Mouse (Mus musculus): Measurements from ENCODE around the gene Tsg101. TPM values are rescaled to one million over a fixed set of nuclear protein-coding genes. Genes with fewer than 3 reads are reported as not detected.
A peak's percentile ranks its signal among the peaks of the same experiment; 100 is the strongest.

Tsg101 gene
- polyA plus RNA-seq, 1 experiment from 2014 or later, result 220 TPM

- 97% methylated on average over 8 of the region's 9 CpGs for WGBS (ENCODE audit: missing documents)
- H3K27ac ChIP-seq, result no peak overlapping the region
- peaks cover 19% of the 10 kb centered on the region for H3K79me2 ChIP-seq (ENCODE audit: inconsistent target)
- no peak overlapping the region for H3K4me3 ChIP-seq (ENCODE audit: inconsistent target)
- H3K36me3 ChIP-seq (ENCODE audit: inconsistent target), result peaks cover 65% of the 10 kb centered on the region
Observed at GRCm38 (mm10) chr7:46853365-46853764, 66.4 kb downstream of the Tsg101 start.

GRCm38 (mm10) chr7:46852666-46853065, 67.1 kb downstream of the Tsg101 start:
- Histone ChIP-seq H3K27ac (no peak overlapping the region), H3K4me3 (ENCODE audit: inconsistent target) (no peak overlapping the region), H3K79me2 (ENCODE audit: inconsistent target) (peaks cover 26% of the 10 kb centered on the region), H3K36me3 (ENCODE audit: inconsistent target) (peaks cover 71% of the 10 kb centered on the region)
- 89% methylated on average over 1 of the region's 1 CpGs for WGBS (ENCODE audit: missing documents)

GRCm38 (mm10) chr7:46851026-46851425, 68.7 kb downstream of the Tsg101 start:
- Histone ChIP-seq H3K36me3 (ENCODE audit: inconsistent target) (peaks cover 71% of the 10 kb centered on the region), H3K79me2 (ENCODE audit: inconsistent target) (peaks cover 42% of the 10 kb centered on the region), H3K4me3 (ENCODE audit: inconsistent target) (no peak overlapping the region), H3K27ac (no peak overlapping the region)
- WGBS (ENCODE audit: missing documents), result 90% methylated on average over 7 of the region's 7 CpGs

GRCm38 (mm10) chr7:46849287-46849686, 70.5 kb downstream of the Tsg101 start:
- H3K4me3 ChIP-seq (ENCODE audit: inconsistent target), result no peak overlapping the region
- 95% methylated on average over 5 of the region's 5 CpGs for WGBS (ENCODE audit: missing documents)
- H3K36me3 ChIP-seq (ENCODE audit: inconsistent target), result peaks cover 58% of the 10 kb centered on the region
- no peak overlapping the region for H3K27ac ChIP-seq
- peaks cover 46% of the 10 kb centered on the region for H3K79me2 ChIP-seq (ENCODE audit: inconsistent target)

GRCm38 (mm10) chr7:46846486-46847244, 73.1 kb downstream of the Tsg101 start:
- Histone ChIP-seq H3K36me3 (ENCODE audit: inconsistent target) (peaks cover 34% of the 10 kb centered on the region), H3K4me3 (ENCODE audit: inconsistent target) (peak overlapping the region; percentile 97), H3K79me2 (ENCODE audit: inconsistent target) (peaks cover 46% of the 10 kb centered on the region), H3K27ac (peak overlapping the region; percentile 92)
- WGBS (ENCODE audit: missing documents), result 2% methylated on average over 28 of the region's 28 CpGs

- Histone ChIP-seq H3K36me3 (ENCODE audit: inconsistent target) (peaks cover 27% of the 10 kb centered on the region), H3K4me3 (ENCODE audit: inconsistent target) (peak overlapping the region; percentile 97), H3K27ac (peak overlapping the region; percentile 92), H3K79me2 (ENCODE audit: inconsistent target) (peaks cover 46% of the 10 kb centered on the region)
- under 1% methylated on average over 36 of the region's 36 CpGs for WGBS (ENCODE audit: missing documents)
Observed at GRCm38 (mm10) chr7:46845978-46846485, 73.7 kb downstream of the Tsg101 start.

GRCm38 (mm10) chr7:46845211-46845977, 74.4 kb downstream of the Tsg101 start:
- peaks cover 46% of the 10 kb centered on the region for H3K79me2 ChIP-seq (ENCODE audit: inconsistent target)
- under 1% methylated on average over 51 of the region's 51 CpGs for WGBS (ENCODE audit: missing documents)
- peak overlapping the region; percentile 92 for H3K27ac ChIP-seq
- peaks cover 24% of the 10 kb centered on the region for H3K36me3 ChIP-seq (ENCODE audit: inconsistent target)
- peak overlapping the region; percentile 97 for H3K4me3 ChIP-seq (ENCODE audit: inconsistent target)

- H3K4me3 ChIP-seq (ENCODE audit: inconsistent target), result no peak overlapping the region
- H3K79me2 ChIP-seq (ENCODE audit: inconsistent target), result peaks cover 29% of the 10 kb centered on the region
- WGBS (ENCODE audit: missing documents), result 95% methylated on average over 4 of the region's 4 CpGs
- peaks cover 8% of the 10 kb centered on the region for H3K36me3 ChIP-seq (ENCODE audit: inconsistent target)
- H3K27ac ChIP-seq, result no peak overlapping the region
Observed at GRCm38 (mm10) chr7:46843576-46843975, 76.2 kb downstream of the Tsg101 start.

GRCm38 (mm10) chr7:46842278-46842677, 77.5 kb downstream of the Tsg101 start:
- no peak overlapping the region for H3K27ac ChIP-seq
- H3K36me3 ChIP-seq (ENCODE audit: inconsistent target), result no peaks in the 10 kb centered on the region
- H3K79me2 ChIP-seq (ENCODE audit: inconsistent target), result peaks cover 16% of the 10 kb centered on the region
- 97% methylated on average over 3 of the region's 5 CpGs for WGBS (ENCODE audit: missing documents)
- H3K4me3 ChIP-seq (ENCODE audit: inconsistent target), result no peak overlapping the region

GRCm38 (mm10) chr7:46840787-46841525, 78.8 kb downstream of the Tsg101 start, which contains the start of gene Ldha:
Gene Ldha (plus strand): TSS chr7:46841475.
- no peaks in the 10 kb centered on the region for H3K36me3 ChIP-seq (ENCODE audit: inconsistent target)
- no peak within 1 kb of the TSS for H3K4me3 ChIP-seq (ENCODE audit: inconsistent target)
- H3K27ac ChIP-seq, result no peak within 1 kb of the TSS
- H3K79me2 ChIP-seq (ENCODE audit: inconsistent target), result peaks cover 3% of the 10 kb centered on the region
- WGBS (ENCODE audit: missing documents), result 62% methylated on average over 5 of the region's 6 CpGs

- Histone ChIP-seq H3K4me3 (ENCODE audit: inconsistent target) (no peak overlapping the region), H3K36me3 (ENCODE audit: inconsistent target) (no peaks in the 10 kb centered on the region), H3K27ac (no peak overlapping the region), H3K79me2 (ENCODE audit: inconsistent target) (no peaks in the 10 kb centered on the region)
- 70% methylated on average over 4 of the region's 4 CpGs for WGBS (ENCODE audit: missing documents)
Observed at GRCm38 (mm10) chr7:46840326-46840725, 79.4 kb downstream of the Tsg101 start.

GRCm38 (mm10) chr7:46839861-46840260, 79.9 kb downstream of the Tsg101 start:
- WGBS (ENCODE audit: missing documents), result 86% methylated on average over 5 of the region's 5 CpGs
- Histone ChIP-seq H3K4me3 (ENCODE audit: inconsistent target) (no peak overlapping the region), H3K27ac (peak overlapping the region; percentile 81), H3K79me2 (ENCODE audit: inconsistent target) (no peaks in the 10 kb centered on the region), H3K36me3 (ENCODE audit: inconsistent target) (no peaks in the 10 kb centered on the region)

- H3K27ac ChIP-seq, result peak overlapping the region; percentile 81
- H3K4me3 ChIP-seq (ENCODE audit: inconsistent target), result no peak overlapping the region; the same call in 1 of the 2 replicates
- H3K36me3 ChIP-seq (ENCODE audit: inconsistent target), result no peaks in the 10 kb centered on the region
- no peaks in the 10 kb centered on the region for H3K79me2 ChIP-seq (ENCODE audit: inconsistent target)
- WGBS (ENCODE audit: missing documents), result 52% methylated on average over 7 of the region's 7 CpGs
Observed at GRCm38 (mm10) chr7:46839446-46839845, 80.3 kb downstream of the Tsg101 start.

Data from macrophage (primary cell).